Mouse (Mus musculus) embryonic stem cell, embryonic (primary cell): ENCODE measurements around the gene Snf8.

Source experiments
- CTCF ChIA-PET, 4 experiments: fragments of 300-600 bp in 2 of 4; fragments of 350-600 bp in 2 of 4; sonication (Branson Sonifier 250); formaldehyde crosslinking; loops; one replicate each; lab custom pipeline; 2022; ENCODE audit warnings: inconsistent platforms in 2 of 4; lab: Charles Lee
- POLR2A ChIA-PET, 4 experiments: fragments of 300-600 bp in 2 of 4; fragments of 350-600 bp in 2 of 4; sonication (Branson Sonifier 250); formaldehyde crosslinking; loops; one replicate each; lab custom pipeline; 2022; ENCODE audit warnings: antibody characterized with exemption in 4 of 4, inconsistent platforms in 1 of 4; lab: Charles Lee

The Snf8 gene

GRCm38 (mm10) chr11:96007516-96008235, 27.0 kb upstream of the Snf8 start:
- CTCF ChIA-PET = interaction anchor here in 2 of 4 experiments (0.6 to 1.5 kb wide), 7 partner anchors 14 to 1772 kb away, joined by 3 to 4 read pairs (median 3); no protein-coding TSS in a partner anchor
- POLR2A ChIA-PET = interaction anchor here (0.5 to 3.0 kb wide), 36 partner anchors 10 to 962 kb away, joined by 3 to 24 read pairs (median 6); partner anchors contain the start of genes Atp5g1 (in 2 of the 4) and Snf8 (in 2 of the 4)

DNA sequence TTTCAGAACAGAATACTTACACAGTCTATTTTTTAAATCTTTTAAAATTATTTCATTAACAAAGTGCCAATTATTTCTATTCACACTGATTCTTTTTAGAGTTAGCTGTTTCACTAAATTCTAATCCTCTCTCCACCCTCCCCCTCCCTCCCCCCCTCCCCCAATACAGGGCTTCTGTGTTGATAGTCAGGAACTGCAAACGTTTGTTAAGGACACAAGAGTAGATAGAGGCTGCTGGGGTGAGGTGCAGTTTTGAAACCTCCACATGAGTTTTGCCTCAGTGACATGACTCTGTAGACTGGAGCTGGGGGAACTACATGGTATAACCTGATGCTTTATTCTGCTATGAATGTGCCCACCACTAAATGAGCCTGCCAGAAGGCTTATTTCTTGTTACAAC, 25.9 kb upstream of the Snf8 start:
- ChIA-PET CTCF (interaction anchor here in 2 of 4 experiments (0.7 to 1.5 kb wide), 2 partner anchors 25 to 33 kb away, joined by 3 read pairs; no protein-coding TSS in a partner anchor), POLR2A (interaction anchor here (0.6 to 3.0 kb wide), 34 partner anchors 8 to 1200 kb away, joined by 3 to 24 read pairs (median 5); partner anchors contain the start of gene Snf8 (in 4 of the 4))

- CTCF ChIA-PET = no interaction called here
- POLR2A ChIA-PET = interaction anchor here in 2 of 4 experiments (0.7 to 1.8 kb wide), 14 partner anchors 11 to 108 kb away, joined by 3 to 8 read pairs (median 4); partner anchors contain the start of gene Snf8 (in 1 of the 2)
Measured at GRCm38 (mm10) chr11:96011982-96012381, 22.7 kb upstream of the Snf8 start.

- ChIA-PET POLR2A (interaction anchor here (0.6 to 2.8 kb wide), 19 partner anchors 9 to 985 kb away, joined by 3 to 15 read pairs (median 5); partner anchors contain the start of genes Igf2bp1 (in 2 of the 4), Snf8 (in 2 of the 4) and Gip (in 1 of the 4)), CTCF (interaction anchor here in 2 of 4 experiments (0.7 to 1.7 kb wide), 3 partner anchors 34 to 183 kb away, joined by 3 to 6 read pairs (median 6); no protein-coding TSS in a partner anchor)
Measured at GRCm38 (mm10) chr11:96015421-96015820, 19.3 kb upstream of the Snf8 start.

DNA sequence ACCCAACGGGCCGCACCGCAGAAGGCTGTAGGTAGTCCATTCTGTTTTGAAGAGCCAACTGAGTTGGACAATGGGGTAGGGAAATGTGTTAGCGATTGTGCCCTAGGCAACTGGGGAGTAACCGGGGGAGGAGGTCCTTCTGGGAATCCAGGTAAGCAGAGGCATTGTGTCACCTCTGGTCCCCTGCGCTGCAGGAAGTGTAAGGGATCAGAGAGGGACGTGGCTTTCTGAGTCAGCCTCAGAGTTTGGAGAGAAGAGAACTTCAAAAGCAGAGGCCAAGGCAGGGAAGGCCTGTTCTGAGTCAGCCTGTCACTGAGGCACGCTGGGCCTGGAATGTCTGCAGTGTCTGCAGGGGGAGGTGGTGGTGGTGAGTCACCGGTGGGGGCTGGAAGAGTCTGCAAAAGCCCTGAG, 16.7 kb upstream of the Snf8 start:
- CTCF ChIA-PET = interaction anchor here (0.5 to 2.9 kb wide), 12 partner anchors 11 to 206 kb away, joined by 3 to 12 read pairs (median 6); no protein-coding TSS in a partner anchor
- POLR2A ChIA-PET = interaction anchor here (0.6 to 4.8 kb wide), 41 partner anchors 9 to 1684 kb away, joined by 3 to 34 read pairs (median 4); partner anchors contain the start of genes Igf2bp1 (in 3 of the 4), Snf8 (in 3 of the 4), Atp5g1 (in 1 of the 4) and Ube2z (in 1 of the 4)

- ChIA-PET POLR2A (interaction anchor here in 3 of 4 experiments (0.6 to 4.8 kb wide), 26 partner anchors 9 to 210 kb away, joined by 3 to 23 read pairs (median 4); partner anchors contain the start of genes Snf8 (in 2 of the 3), Atp5g1 (in 1 of the 3), Igf2bp1 (in 1 of the 3) and Ube2z (in 1 of the 3)), CTCF (interaction anchor here in 1 of 4 experiments (1.0 to 1.7 kb wide), 2 partner anchors 9 to 45 kb away, joined by 3 to 7 read pairs; no protein-coding TSS in a partner anchor)
Measured at GRCm38 (mm10) chr11:96020622-96021021, 14.1 kb upstream of the Snf8 start.

GRCm38 (mm10) chr11:96028130-96028529, 6.6 kb upstream of the Snf8 start:
- POLR2A ChIA-PET = interaction anchor here in 2 of 4 experiments (0.5 to 1.8 kb wide), 5 partner anchors 38 to 533 kb away, joined by 3 to 9 read pairs (median 3); no protein-coding TSS in a partner anchor
- CTCF ChIA-PET = interaction anchor here in 2 of 4 experiments (0.6 to 1.6 kb wide), 2 partner anchors 11 to 278 kb away, joined by 4 to 5 read pairs; no protein-coding TSS in a partner anchor

DNA sequence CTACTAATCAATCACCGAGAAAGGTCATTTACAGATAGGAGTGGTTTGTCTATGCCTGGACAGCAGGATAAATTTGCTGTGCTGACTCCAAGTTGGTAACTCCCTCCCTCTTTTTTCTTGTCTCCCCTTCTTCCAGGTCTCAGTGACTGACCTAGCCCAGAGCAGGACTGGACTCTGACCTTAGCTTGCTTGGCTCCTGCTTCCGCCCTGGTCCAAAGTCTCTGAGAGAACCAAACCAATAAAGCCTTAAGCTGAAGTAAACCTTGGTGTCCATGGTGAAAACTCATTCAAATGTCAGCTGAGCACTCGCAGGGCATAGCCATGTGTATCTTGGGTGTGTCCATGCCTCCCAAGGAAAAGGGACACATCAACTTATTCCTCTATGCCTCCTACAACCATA, 4.1 kb upstream of the Snf8 start:
- CTCF ChIA-PET = interaction anchor here in 2 of 4 experiments (1.0 to 1.6 kb wide), 5 partner anchors 10 to 231 kb away, joined by 3 to 7 read pairs (median 3); no protein-coding TSS in a partner anchor
- POLR2A ChIA-PET = interaction anchor here in 1 of 4 experiments (1.1 to 1.9 kb wide), 2 partner anchors 38 to 61 kb away, joined by 3 to 4 read pairs; no protein-coding TSS in a partner anchor

GRCm38 (mm10) chr11:96031701-96032100, 3.0 kb upstream of the Snf8 start:
- ChIA-PET POLR2A (interaction anchor here in 3 of 4 experiments (0.6 to 1.9 kb wide), 7 partner anchors 9 to 52 kb away, joined by 3 to 6 read pairs (median 3); no protein-coding TSS in a partner anchor), CTCF (interaction anchor here (0.6 to 1.5 kb wide), 12 partner anchors 8 to 230 kb away, joined by 3 to 9 read pairs (median 3); no protein-coding TSS in a partner anchor)

- CTCF ChIA-PET = interaction anchor here in 3 of 4 experiments (0.6 to 1.0 kb wide), 3 partner anchors 10 to 83 kb away, joined by 3 read pairs; no protein-coding TSS in a partner anchor
Measured at GRCm38 (mm10) chr11:96033264-96033663, 1.4 kb upstream of the Snf8 start.

GRCm38 (mm10) chr11:96034116-96034515, 569 bp upstream of the Snf8 start:
- CTCF ChIA-PET = interaction anchor here (0.6 to 2.1 kb wide), 29 partner anchors 11 to 1064 kb away, joined by 3 to 13 read pairs (median 3); partner anchors contain the start of genes Atp5g1 (in 2 of the 4) and Slc35b1 (in 1 of the 4)
- POLR2A ChIA-PET = interaction anchor here (0.5 to 2.5 kb wide), 92 partner anchors 10 to 715 kb away, joined by 3 to 45 read pairs (median 4); partner anchors contain the start of genes Atp5g1 (in 3 of the 4), Abi3 (in 2 of the 4), Ube2z (in 2 of the 4) and B4galnt2 (in 1 of the 4)

More at GRCm38 (mm10) chr11:96033264-96033663, 1.4 kb upstream of the Snf8 start:
- POLR2A ChIA-PET = interaction anchor here (0.7 to 2.5 kb wide), 23 partner anchors 11 to 173 kb away, joined by 3 to 45 read pairs (median 12); partner anchors contain the start of genes Atp5g1 (in 1 of the 4), B4galnt2 (in 1 of the 4) and Ube2z (in 1 of the 4)

DNA sequence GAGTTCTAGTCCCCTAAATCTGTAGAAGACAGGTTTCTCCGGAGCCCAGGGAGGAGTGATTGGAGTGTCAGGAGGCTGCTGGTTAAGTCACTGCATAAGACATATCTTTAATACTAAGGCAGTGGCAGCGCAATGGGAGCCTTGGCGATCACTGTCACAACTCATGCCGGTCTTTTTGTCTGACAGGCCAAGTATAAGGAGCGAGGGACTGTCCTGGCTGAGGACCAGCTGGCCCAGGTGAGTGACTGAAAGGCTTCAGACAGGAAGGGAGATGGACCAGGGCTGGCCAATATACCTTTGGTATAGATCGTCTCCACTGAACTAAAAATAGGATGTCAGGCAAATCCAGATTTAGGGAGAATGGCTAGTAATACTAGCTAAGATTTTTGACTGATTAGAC, 448 bp downstream of the Snf8 start:
- ChIA-PET POLR2A (interaction anchor here (0.6 to 2.5 kb wide), 87 partner anchors 9 to 1679 kb away, joined by 3 to 45 read pairs (median 4); partner anchors contain the start of genes Abi3 (in 2 of the 4), Atp5g1 (in 2 of the 4), B4galnt2 (in 2 of the 4) and Igf2bp1 (in 2 of the 4)), CTCF (interaction anchor here (0.6 to 2.1 kb wide), 22 partner anchors 10 to 514 kb away, joined by 3 to 13 read pairs (median 3); partner anchors contain the start of gene Atp5g1 (in 3 of the 4))

DNA sequence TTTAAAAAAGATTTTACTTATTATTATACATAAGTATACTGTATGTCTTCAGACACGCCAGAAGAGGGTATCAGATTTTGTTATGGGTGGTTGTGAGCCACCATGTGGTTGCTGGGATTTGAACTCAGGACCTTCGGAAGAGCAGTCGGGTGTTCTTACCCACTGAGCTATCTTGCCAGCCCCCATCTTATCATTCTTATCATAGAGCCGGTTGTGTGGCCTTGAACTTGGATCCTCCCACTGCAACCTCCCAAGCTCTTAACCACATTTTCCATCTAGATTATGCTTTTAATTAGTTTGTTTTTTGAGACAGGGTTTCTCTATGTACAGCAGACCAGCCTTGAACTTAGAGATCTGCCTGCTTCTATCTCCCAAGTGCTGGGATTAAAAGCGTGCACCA, 2.8 kb downstream of the Snf8 start:
- POLR2A ChIA-PET = interaction anchor here in 3 of 4 experiments (0.6 to 1.4 kb wide), 6 partner anchors 9 to 656 kb away, joined by 3 to 10 read pairs (median 6); no protein-coding TSS in a partner anchor
- CTCF ChIA-PET = no interaction called here

- POLR2A ChIA-PET = interaction anchor here in 2 of 4 experiments (1.0 to 1.2 kb wide), 2 partner anchors 11 to 58 kb away, joined by 3 to 7 read pairs; no protein-coding TSS in a partner anchor
- CTCF ChIA-PET = no interaction called here
Measured at GRCm38 (mm10) chr11:96038560-96038959, 3.9 kb downstream of the Snf8 start.

DNA sequence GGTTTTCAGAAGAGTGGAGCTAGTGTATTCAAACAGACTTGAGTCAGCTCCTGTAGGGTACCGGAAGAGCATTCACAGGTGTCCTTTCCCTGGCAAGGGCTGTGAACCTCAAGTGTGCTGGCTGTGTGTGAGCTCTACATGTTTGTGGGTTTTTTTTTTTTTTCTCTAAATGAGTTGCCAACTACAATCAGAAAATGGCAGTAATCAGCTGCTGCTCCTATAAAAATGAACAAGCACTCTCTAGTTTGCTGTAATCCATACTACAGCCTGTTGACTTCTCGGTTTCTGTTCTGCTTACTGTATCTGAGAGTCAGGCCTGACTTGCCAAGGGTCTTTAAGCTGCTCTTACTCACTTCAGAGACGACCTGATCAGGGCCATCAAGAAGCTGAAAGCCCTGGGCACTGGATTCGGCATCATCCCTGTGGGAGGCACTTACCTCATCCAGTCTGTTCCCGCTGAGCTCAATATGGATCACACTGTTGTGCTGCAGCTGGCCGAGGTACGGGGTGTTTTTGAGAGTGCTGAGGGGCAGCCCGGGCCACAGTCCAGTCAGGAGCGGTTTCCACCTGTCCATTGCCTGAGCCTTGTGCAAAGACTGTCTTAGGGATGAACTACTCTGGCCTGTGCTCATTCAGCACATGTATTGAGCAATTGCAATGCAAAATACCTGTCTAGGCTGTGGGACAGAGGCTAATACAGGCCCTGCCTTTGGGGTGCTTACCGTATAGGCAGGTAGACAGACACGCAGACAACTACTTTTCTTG, 10.3 kb downstream of the Snf8 start:
- POLR2A ChIA-PET = interaction anchor here (0.5 to 6.7 kb wide), 23 partner anchors 8 to 765 kb away, joined by 3 to 45 read pairs (median 4); partner anchors contain the start of genes Snf8 (in 3 of the 4), Ube2z (in 2 of the 4) and Atp5g1 (in 1 of the 4)
- CTCF ChIA-PET = interaction anchor here in 3 of 4 experiments (0.6 to 1.5 kb wide), 5 partner anchors 10 to 1439 kb away, joined by 3 to 9 read pairs (median 3); partner anchors contain the start of gene Snf8 (in 1 of the 3)

- ChIA-PET CTCF (interaction anchor here in 1 of 4 experiments (0.8 to 1.5 kb wide), 2 partner anchors 20 to 65 kb away, joined by 3 read pairs; no protein-coding TSS in a partner anchor), POLR2A (interaction anchor here in 3 of 4 experiments (0.6 to 6.7 kb wide), 9 partner anchors 9 to 66 kb away, joined by 3 to 45 read pairs (median 12); partner anchors contain the start of genes Atp5g1 (in 1 of the 3), Snf8 (in 1 of the 3) and Ube2z (in 1 of the 3))
Measured at GRCm38 (mm10) chr11:96046028-96046427, 11.3 kb downstream of the Snf8 start.
